Mouse (Mus musculus): ENCODE data around the gene Lax1. TPM values are rescaled to one million over a fixed set of nuclear protein-coding genes. Genes with fewer than 3 reads are reported as not detected.

The Lax1 gene
- polyA plus RNA-seq, 1 experiment from 2014 or later, result 1.1 TPM

DNA sequence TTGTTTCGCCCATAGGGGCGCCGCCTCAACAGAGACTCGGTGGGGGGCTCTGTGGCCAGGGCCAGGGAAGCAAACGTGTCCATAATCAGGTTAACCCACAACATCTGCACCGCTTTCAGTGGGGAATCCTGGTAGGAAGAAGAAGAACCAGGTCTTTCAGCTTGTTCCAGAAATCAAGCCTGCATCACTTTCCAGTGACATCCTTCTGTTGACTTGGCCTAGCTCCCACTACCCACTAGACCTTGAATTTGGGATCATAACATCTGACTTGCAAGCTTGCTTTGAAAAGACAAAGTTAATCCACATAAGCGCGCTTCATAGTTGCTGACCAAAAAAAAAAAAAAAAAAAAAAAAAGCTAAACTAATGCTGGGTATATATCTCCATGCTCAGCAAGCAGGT, 28.9 kb upstream of the Lax1 start:
- Histone ChIP-seq H3K4me1 (ENCODE audit: insufficient read depth) (no peaks in the 10 kb centered on the region), H3K4me3 (ENCODE audit: low read depth, low read length) (no peak overlapping the region), H3K27me3 (ENCODE audit: insufficient read depth, low read length) (no peaks in the 10 kb centered on the region), H3K9me3 (ENCODE audit: low read length) (no peaks in the 10 kb centered on the region), H3K9ac (replicated peaks) (no peak overlapping the region), H3K4me2 (ENCODE audit: low read depth, low read length) (no peak overlapping the region), H3K27ac (ENCODE audit: low read depth) (no peak overlapping the region), H3K36me3 (replicated peaks; ENCODE audit: insufficient read depth, low read length) (peaks cover 21% of the 10 kb centered on the region)
- no peak for TF ChIP-seq CTCF (IDR thresholded peaks at IDR 0.05; ENCODE audit: low read depth)
- no peak for TF ChIP-seq EP300 (IDR thresholded peaks at IDR 0.05; ENCODE audit: low read depth)
- DNase-seq (no peak), ATAC-seq (no peak)
- WGBS (ENCODE audit: insufficient replicate concordance), result 95% methylated on average over 8 of the region's 8 CpGs

DNA sequence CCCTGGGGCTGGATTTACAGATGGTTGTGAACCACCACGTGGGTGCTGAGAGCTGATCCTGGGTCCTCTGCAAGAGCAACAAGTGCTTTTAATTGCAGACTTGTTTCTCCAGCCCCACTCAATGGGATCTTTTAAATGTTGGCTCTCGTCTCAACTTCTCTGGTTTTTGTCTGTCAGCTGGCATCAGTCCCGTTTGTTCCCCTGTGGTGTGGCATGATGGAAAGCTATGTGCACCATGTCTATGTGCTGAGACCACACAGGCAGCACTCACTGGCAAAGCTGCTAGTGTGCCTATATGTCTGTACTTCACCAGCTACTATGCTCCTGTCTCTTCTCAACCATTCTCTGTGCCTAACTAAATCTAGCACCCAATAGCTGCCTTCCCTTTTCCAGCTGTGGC, 28.4 kb upstream of the Lax1 start:
- DNase-seq (no peak), ATAC-seq (no peak)
- Histone ChIP-seq H3K9me3 (ENCODE audit: low read length) (no peaks in the 10 kb centered on the region), H3K9ac (replicated peaks) (no peak overlapping the region), H3K27ac (ENCODE audit: low read depth) (no peak overlapping the region), H3K4me3 (ENCODE audit: low read depth, low read length) (no peak overlapping the region), H3K4me2 (ENCODE audit: low read depth, low read length) (no peak overlapping the region), H3K36me3 (replicated peaks; ENCODE audit: insufficient read depth, low read length) (peaks cover 22% of the 10 kb centered on the region), H3K27me3 (ENCODE audit: insufficient read depth, low read length) (no peaks in the 10 kb centered on the region), H3K4me1 (ENCODE audit: insufficient read depth) (no peaks in the 10 kb centered on the region)
- no peak for TF ChIP-seq CTCF (IDR thresholded peaks at IDR 0.05; ENCODE audit: low read depth)
- no peak for TF ChIP-seq EP300 (IDR thresholded peaks at IDR 0.05; ENCODE audit: low read depth)
- 89% methylated on average over 3 of the region's 3 CpGs for WGBS (ENCODE audit: insufficient replicate concordance)

DNA sequence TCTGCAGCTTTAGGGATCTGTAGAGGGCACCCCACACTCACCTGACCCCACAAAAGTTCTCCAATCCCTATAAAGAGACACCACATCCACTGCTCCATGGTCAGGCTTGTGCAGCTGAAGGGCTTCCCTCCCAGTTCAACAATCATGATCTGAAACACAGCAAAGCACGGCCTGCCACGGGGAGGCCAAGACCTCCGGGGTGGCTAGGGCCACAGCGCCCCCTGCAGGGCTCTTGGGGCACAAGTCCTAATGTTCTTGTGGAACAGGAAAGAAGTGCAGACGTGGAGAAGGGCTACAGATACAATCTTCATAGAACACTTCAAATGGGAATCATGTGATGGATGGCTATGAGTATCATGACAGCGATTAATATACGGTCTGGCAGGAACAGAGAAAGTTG, 26.6 kb upstream of the Lax1 start:
- Histone ChIP-seq H3K9ac (replicated peaks) (no peak overlapping the region), H3K4me3 (ENCODE audit: low read depth, low read length) (no peak overlapping the region), H3K27ac (ENCODE audit: low read depth) (no peak overlapping the region), H3K27me3 (ENCODE audit: insufficient read depth, low read length) (no peaks in the 10 kb centered on the region), H3K4me1 (ENCODE audit: insufficient read depth) (peaks cover 11% of the 10 kb centered on the region; the same call in 1 of the 2 replicates), H3K36me3 (replicated peaks; ENCODE audit: insufficient read depth, low read length) (peaks cover 25% of the 10 kb centered on the region), H3K4me2 (ENCODE audit: low read depth, low read length) (no peak overlapping the region), H3K9me3 (ENCODE audit: low read length) (no peaks in the 10 kb centered on the region)
- ATAC-seq, result peak; percentile 68
- DNase-seq, result peak; percentile 84
- 20% methylated on average over 7 of the region's 7 CpGs for WGBS (ENCODE audit: insufficient replicate concordance)
- TF ChIP-seq CTCF (IDR thresholded peaks at IDR 0.05; ENCODE audit: low read depth) (peak; percentile 94), EP300 (IDR thresholded peaks at IDR 0.05; ENCODE audit: low read depth) (no peak)

DNA sequence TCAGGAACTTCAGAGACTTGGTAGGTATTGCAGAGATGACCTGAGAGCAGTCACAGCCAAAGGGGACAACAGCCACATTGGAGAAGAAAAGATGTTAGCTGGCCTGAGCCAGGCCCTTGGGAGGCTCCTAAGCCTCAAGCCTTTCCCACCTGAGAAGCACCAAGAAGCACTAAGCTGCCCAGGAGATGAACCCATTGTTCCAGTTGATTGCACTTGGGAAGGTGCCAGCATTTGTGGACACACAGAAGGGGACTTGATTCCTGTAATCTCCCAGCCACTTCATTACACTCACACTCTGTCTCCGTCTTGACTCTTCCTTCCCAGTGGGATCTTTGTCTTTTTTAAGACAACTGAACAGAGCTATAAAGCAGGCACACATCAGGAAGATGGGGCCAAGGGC, 25.3 kb upstream of the Lax1 start:
- WGBS (ENCODE audit: insufficient replicate concordance), result 81% methylated on average over 1 of the region's 1 CpGs
- Histone ChIP-seq H3K36me3 (replicated peaks; ENCODE audit: insufficient read depth, low read length) (peaks cover 25% of the 10 kb centered on the region), H3K4me2 (ENCODE audit: low read depth, low read length) (no peak overlapping the region), H3K9ac (replicated peaks) (no peak overlapping the region), H3K4me1 (ENCODE audit: insufficient read depth) (peaks cover 19% of the 10 kb centered on the region), H3K27me3 (ENCODE audit: insufficient read depth, low read length) (no peaks in the 10 kb centered on the region), H3K27ac (ENCODE audit: low read depth) (no peak overlapping the region), H3K9me3 (ENCODE audit: low read length) (no peaks in the 10 kb centered on the region), H3K4me3 (ENCODE audit: low read depth, low read length) (no peak overlapping the region)
- no peak for ATAC-seq
- no peak for DNase-seq
- TF ChIP-seq CTCF (IDR thresholded peaks at IDR 0.05; ENCODE audit: low read depth) (no peak), EP300 (IDR thresholded peaks at IDR 0.05; ENCODE audit: low read depth) (no peak)

DNA sequence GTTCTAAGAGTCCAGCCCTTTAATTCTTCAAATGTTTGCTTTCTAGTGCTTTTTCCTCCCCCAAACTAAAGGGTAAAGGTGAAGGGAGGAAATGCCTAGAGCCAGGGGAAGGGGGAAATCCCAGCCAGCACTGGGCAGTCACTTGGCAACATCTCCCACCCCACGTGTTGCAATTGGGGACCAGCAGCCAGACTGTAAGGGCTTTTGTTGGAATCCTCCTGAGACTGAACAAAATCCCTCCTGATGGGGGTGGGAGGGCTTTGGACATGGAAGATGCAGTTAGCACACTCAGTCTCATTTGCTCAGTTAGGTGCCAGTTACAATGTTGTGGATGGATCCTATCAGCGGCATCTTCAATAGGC, 23.1 kb upstream of the Lax1 start:
- peaks cover 19% of the 10 kb centered on the region for H3K36me3 ChIP-seq (replicated peaks; ENCODE audit: insufficient read depth, low read length)
- no peak overlapping the region for H3K27ac ChIP-seq (ENCODE audit: low read depth)
- DNase-seq, result no peak
- ATAC-seq, result peak; percentile 40; the same call in 1 of the 2 replicates
- H3K4me3 ChIP-seq (ENCODE audit: low read depth, low read length), result no peak overlapping the region
- no peak for TF ChIP-seq EP300 (IDR thresholded peaks at IDR 0.05; ENCODE audit: low read depth)
- TF ChIP-seq CTCF (IDR thresholded peaks at IDR 0.05; ENCODE audit: low read depth), result no peak
- no peaks in the 10 kb centered on the region for H3K9me3 ChIP-seq (ENCODE audit: low read length)
- H3K27me3 ChIP-seq (ENCODE audit: insufficient read depth, low read length), result no peaks in the 10 kb centered on the region
- WGBS (ENCODE audit: insufficient replicate concordance), result 72% methylated on average over 2 of the region's 2 CpGs
- no peak overlapping the region for H3K9ac ChIP-seq (replicated peaks)
- peaks cover 19% of the 10 kb centered on the region for H3K4me1 ChIP-seq (ENCODE audit: insufficient read depth)
- H3K4me2 ChIP-seq (ENCODE audit: low read depth, low read length), result no peak overlapping the region

DNA sequence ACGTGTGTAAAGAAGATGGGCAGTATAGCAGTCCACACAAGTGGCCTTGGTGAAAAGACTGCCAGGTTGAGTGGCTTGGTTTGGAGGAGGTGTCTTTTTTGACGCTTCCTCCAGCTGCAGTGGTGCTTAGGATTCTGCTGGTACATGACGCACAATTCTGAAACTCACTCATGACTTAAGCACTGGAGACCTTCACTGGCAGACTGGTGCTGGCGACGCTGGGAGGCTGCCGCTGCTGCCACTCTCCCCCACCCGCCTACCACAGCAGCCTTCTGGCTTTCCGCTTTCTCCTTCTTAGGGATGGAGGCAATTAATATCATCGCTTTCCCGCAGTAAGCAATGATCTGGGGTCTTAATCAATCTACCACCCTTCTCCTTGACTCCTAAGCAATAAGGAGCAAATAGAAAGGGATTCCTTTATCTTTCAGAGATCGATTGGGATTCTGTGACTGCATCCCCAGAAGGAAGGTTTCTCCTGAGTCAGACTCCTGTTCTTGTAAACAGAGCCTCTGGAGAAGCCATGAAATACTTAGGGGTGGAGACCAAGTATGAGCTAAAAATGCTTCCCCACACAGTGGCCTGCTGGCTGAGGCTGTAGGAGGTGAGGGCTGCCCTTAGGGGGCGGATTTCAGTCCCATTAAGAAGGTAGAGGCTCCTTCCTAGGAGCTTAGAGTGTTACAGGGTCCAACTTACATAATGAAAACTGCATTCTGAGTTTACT, 22.5 kb upstream of the Lax1 start:
- Histone ChIP-seq H3K27ac (ENCODE audit: low read depth) (no peak overlapping the region), H3K4me1 (ENCODE audit: insufficient read depth) (peaks cover 19% of the 10 kb centered on the region), H3K36me3 (replicated peaks; ENCODE audit: insufficient read depth, low read length) (peaks cover 24% of the 10 kb centered on the region), H3K27me3 (ENCODE audit: insufficient read depth, low read length) (no peaks in the 10 kb centered on the region), H3K9ac (replicated peaks) (no peak overlapping the region), H3K9me3 (ENCODE audit: low read length) (no peaks in the 10 kb centered on the region), H3K4me3 (ENCODE audit: low read depth, low read length) (no peak overlapping the region), H3K4me2 (ENCODE audit: low read depth, low read length) (no peak overlapping the region)
- DNase-seq (no peak), ATAC-seq (no peak)
- TF ChIP-seq EP300 (IDR thresholded peaks at IDR 0.05; ENCODE audit: low read depth) (no peak), CTCF (IDR thresholded peaks at IDR 0.05; ENCODE audit: low read depth) (no peak)
- 74% methylated on average over 12 of the region's 12 CpGs for WGBS (ENCODE audit: insufficient replicate concordance)

Measured in liver, postnatal 0 days (tissue).